Mouse (Mus musculus): ENCODE measurements around the gene Kcnh6. TPM values are rescaled to one million over a fixed set of nuclear protein-coding genes. Genes with fewer than 3 reads are reported as not detected.

Gene Kcnh6
- polyA plus RNA-seq, 1 experiment from 2014 or later, result 0.20 TPM

DNA sequence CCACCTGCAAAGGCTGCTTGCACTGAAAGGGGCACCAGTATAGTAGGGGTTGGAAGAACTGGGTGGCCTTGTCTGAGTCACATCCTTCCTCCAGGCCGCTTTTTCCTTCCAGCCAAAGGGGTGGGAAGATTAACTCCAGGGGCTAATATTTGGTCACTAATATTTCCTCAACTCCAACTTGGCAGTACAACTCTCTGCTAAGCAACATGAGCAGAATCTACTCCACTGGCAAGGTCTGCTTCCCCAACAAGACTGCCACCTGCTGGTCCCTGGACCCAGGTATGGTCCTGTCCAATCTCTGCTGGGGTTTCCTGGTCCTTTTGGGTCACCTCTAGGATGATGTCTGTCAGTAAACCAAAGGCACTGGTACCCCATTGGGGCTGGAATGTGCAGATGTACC is 38.4 kb upstream of the Kcnh6 start:
- no peak overlapping the region for H3K4me3 ChIP-seq (ENCODE audit: control insufficient read depth in 1 of 2, insufficient read depth in 1 of 2, low read depth in 1 of 2, low read length in 2 of 2)
- H3K4me1 ChIP-seq (ENCODE audit: control insufficient read depth in 2 of 2, insufficient read depth in 2 of 2, low read length in 2 of 2), result peaks cover 3 to 10% of the 10 kb centered on the region in 2 experiments; a peak in 3 of 4 replicates
- peaks cover 60% of the 10 kb centered on the region for H3K27me3 ChIP-seq (ENCODE audit: control insufficient read depth, insufficient read depth, low read length)
- no peak overlapping the region for H3K27ac ChIP-seq (replicated peaks in 1 of 2; ENCODE audit: control insufficient read depth in 1 of 2, insufficient read depth in 1 of 2, low read depth in 2 of 2, low read length in 2 of 2)
- ATAC-seq (ENCODE audit: insufficient number of reproducible peaks, insufficient read depth, low FRiP score, low read depth), result no peak
- H3K36me3 ChIP-seq (ENCODE audit: control insufficient read depth, insufficient read depth, low read length), result no peaks in the 10 kb centered on the region
- H3K9ac ChIP-seq (ENCODE audit: low read length), result no peak overlapping the region
- 54% methylated on average over 1 of the region's 1 CpGs for WGBS
- no peak overlapping the region for H3K4me2 ChIP-seq (ENCODE audit: low read length)
- no peaks in the 10 kb centered on the region for H3K9me3 ChIP-seq (ENCODE audit: control insufficient read depth, low read length)

DNA sequence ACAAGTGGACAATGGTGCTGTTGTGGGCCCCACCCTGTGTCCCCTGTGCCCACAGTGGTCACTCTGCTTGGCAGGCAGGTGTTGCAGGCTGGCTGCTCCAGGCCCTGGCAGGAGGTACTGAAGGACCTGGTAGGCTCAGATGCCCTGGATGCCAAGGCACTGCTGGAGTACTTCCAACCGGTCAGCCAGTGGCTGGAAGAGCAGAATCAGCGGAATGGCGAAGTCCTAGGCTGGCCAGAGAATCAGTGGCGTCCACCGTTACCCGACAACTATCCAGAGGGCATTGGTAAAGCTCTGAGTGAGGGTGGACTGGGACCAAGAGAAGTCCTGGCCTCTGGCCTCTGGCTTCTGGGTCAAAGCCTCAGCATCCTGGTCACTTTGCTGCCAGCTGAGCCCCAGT is 33.3 kb upstream of the Kcnh6 start:
- H3K27ac ChIP-seq (replicated peaks in 1 of 2; ENCODE audit: control insufficient read depth in 1 of 2, insufficient read depth in 1 of 2, low read depth in 2 of 2, low read length in 2 of 2), result no peak overlapping the region
- no peaks in the 10 kb centered on the region for H3K9me3 ChIP-seq (ENCODE audit: control insufficient read depth, low read length)
- H3K4me1 ChIP-seq (ENCODE audit: control insufficient read depth in 2 of 2, insufficient read depth in 2 of 2, low read length in 2 of 2), result no peaks in the 10 kb centered on the region
- WGBS, result 89% methylated on average over 6 of the region's 6 CpGs
- H3K36me3 ChIP-seq (ENCODE audit: control insufficient read depth, insufficient read depth, low read length), result no peaks in the 10 kb centered on the region
- no peak for ATAC-seq (ENCODE audit: insufficient number of reproducible peaks, insufficient read depth, low FRiP score, low read depth)
- no peak overlapping the region for H3K9ac ChIP-seq (ENCODE audit: low read length)
- no peak overlapping the region for H3K4me3 ChIP-seq (ENCODE audit: control insufficient read depth in 1 of 2, insufficient read depth in 1 of 2, low read depth in 1 of 2, low read length in 2 of 2)
- peaks cover 23% of the 10 kb centered on the region for H3K27me3 ChIP-seq (ENCODE audit: control insufficient read depth, insufficient read depth, low read length)
- no peak overlapping the region for H3K4me2 ChIP-seq (ENCODE audit: low read length)

DNA sequence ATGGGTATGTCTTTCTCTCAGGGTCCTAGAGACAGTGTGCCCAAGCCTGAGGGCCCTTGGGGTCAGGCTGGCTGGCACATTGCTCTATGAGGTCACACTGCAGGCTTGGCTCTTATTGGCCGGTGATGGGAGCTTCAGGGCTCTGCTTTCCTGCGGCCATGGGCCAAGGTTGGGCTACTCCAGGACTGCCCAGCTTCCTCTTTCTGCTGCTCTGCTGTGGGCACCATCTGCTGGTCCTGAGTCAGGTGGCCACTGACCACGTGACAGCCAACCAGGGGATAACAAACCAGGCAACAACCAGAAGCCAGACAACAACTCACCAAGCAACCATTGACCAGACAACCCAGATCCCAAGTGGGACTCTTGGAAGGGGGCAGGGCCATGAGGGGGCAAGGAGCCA is 32.9 kb upstream of the Kcnh6 start:
- H3K9me3 ChIP-seq (ENCODE audit: control insufficient read depth, low read length), result no peaks in the 10 kb centered on the region
- H3K36me3 ChIP-seq (ENCODE audit: control insufficient read depth, insufficient read depth, low read length), result no peaks in the 10 kb centered on the region
- no peak overlapping the region for H3K4me2 ChIP-seq (ENCODE audit: low read length)
- 70% methylated on average over 3 of the region's 3 CpGs for WGBS
- no peak overlapping the region for H3K9ac ChIP-seq (ENCODE audit: low read length)
- no peak overlapping the region for H3K27ac ChIP-seq (replicated peaks in 1 of 2; ENCODE audit: control insufficient read depth in 1 of 2, insufficient read depth in 1 of 2, low read depth in 2 of 2, low read length in 2 of 2)
- no peak overlapping the region for H3K4me3 ChIP-seq (ENCODE audit: control insufficient read depth in 1 of 2, insufficient read depth in 1 of 2, low read depth in 1 of 2, low read length in 2 of 2)
- no peaks in the 10 kb centered on the region for H3K4me1 ChIP-seq (ENCODE audit: control insufficient read depth in 2 of 2, insufficient read depth in 2 of 2, low read length in 2 of 2)
- ATAC-seq (ENCODE audit: insufficient number of reproducible peaks, insufficient read depth, low FRiP score, low read depth), result no peak
- peaks cover 18% of the 10 kb centered on the region for H3K27me3 ChIP-seq (ENCODE audit: control insufficient read depth, insufficient read depth, low read length)

DNA sequence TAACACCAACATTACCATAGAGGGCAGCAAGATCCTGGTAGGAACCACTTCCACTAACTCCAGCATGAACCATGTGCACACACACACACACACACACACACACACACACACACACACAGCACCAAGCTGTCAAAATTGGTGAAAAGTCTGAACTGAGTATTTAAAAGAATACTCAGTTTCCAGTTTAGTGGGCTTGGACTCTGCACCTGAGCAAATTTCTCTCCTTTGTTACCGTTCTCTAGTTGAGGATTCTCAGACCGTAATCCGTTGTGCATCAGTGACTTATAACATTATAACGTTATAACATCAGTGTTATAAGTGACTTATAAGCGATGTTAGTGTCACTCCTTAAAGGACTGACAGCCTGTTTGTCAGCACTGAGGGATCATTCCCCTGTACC is 32.3 kb upstream of the Kcnh6 start:
- Histone ChIP-seq H3K4me3 (ENCODE audit: control insufficient read depth in 1 of 2, insufficient read depth in 1 of 2, low read depth in 1 of 2, low read length in 2 of 2) (no peak overlapping the region), H3K36me3 (ENCODE audit: control insufficient read depth, insufficient read depth, low read length) (no peaks in the 10 kb centered on the region), H3K4me2 (ENCODE audit: low read length) (no peak overlapping the region), H3K9me3 (ENCODE audit: control insufficient read depth, low read length) (no peaks in the 10 kb centered on the region), H3K9ac (ENCODE audit: low read length) (no peak overlapping the region), H3K27me3 (ENCODE audit: control insufficient read depth, insufficient read depth, low read length) (peaks cover 14% of the 10 kb centered on the region), H3K4me1 (ENCODE audit: control insufficient read depth in 2 of 2, insufficient read depth in 2 of 2, low read length in 2 of 2) (no peaks in the 10 kb centered on the region), H3K27ac (replicated peaks in 1 of 2; ENCODE audit: control insufficient read depth in 1 of 2, insufficient read depth in 1 of 2, low read depth in 2 of 2, low read length in 2 of 2) (no peak overlapping the region)
- ATAC-seq (ENCODE audit: insufficient number of reproducible peaks, insufficient read depth, low FRiP score, low read depth), result no peak
- 82% methylated on average over 5 of the region's 5 CpGs for WGBS

DNA sequence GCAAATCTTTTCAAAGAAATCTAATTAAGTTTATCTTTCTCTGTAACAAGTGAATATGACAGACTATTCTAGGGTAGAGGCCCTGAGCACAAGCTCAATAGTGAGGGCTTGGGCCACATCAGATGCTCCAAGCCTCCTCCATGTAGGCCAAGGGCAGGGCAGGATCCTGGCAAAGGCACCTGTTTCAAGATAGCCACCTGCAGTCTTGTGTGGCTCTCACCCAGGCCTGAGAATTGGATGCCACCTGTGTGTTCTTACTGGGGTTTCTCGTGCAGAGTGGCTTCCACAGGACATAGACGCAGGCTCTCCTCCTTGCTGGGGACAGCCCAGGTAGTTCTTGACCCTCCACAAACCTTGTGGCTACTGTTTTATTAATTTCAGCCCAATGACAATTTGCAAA is 29.7 kb upstream of the Kcnh6 start:
- Histone ChIP-seq H3K9me3 (ENCODE audit: control insufficient read depth, low read length) (no peaks in the 10 kb centered on the region), H3K36me3 (ENCODE audit: control insufficient read depth, insufficient read depth, low read length) (no peaks in the 10 kb centered on the region), H3K4me2 (ENCODE audit: low read length) (no peak overlapping the region), H3K27me3 (ENCODE audit: control insufficient read depth, insufficient read depth, low read length) (peaks cover 6% of the 10 kb centered on the region), H3K9ac (ENCODE audit: low read length) (no peak overlapping the region), H3K4me1 (ENCODE audit: control insufficient read depth in 2 of 2, insufficient read depth in 2 of 2, low read length in 2 of 2) (no peaks in the 10 kb centered on the region), H3K4me3 (ENCODE audit: control insufficient read depth in 1 of 2, insufficient read depth in 1 of 2, low read depth in 1 of 2, low read length in 2 of 2) (no peak overlapping the region), H3K27ac (replicated peaks in 1 of 2; ENCODE audit: control insufficient read depth in 1 of 2, insufficient read depth in 1 of 2, low read depth in 2 of 2, low read length in 2 of 2) (no peak overlapping the region)
- no peak for ATAC-seq (ENCODE audit: insufficient number of reproducible peaks, insufficient read depth, low FRiP score, low read depth)
- 69% methylated on average over 2 of the region's 2 CpGs for WGBS

DNA sequence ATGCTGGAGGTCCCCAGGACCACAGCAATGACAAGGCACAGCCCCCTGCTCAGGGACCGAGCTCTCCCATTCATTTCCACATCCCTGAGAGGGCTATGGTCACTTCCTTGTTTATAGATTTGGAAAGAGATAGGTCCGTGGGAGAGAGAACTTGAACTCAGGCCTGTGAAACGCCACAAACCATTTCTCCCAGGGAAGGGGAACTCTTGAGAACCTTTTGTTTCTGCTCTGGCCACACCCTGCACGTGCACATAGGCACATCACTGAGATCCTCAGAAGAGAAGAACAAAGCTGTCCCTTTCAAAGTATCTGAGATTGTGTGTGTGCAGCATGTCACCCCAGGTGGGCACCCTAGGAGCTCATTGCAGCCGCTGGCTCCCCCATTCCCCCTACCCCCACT is 29.3 kb upstream of the Kcnh6 start:
- no peak for ATAC-seq (ENCODE audit: insufficient number of reproducible peaks, insufficient read depth, low FRiP score, low read depth)
- no peak overlapping the region for H3K27ac ChIP-seq (replicated peaks in 1 of 2; ENCODE audit: control insufficient read depth in 1 of 2, insufficient read depth in 1 of 2, low read depth in 2 of 2, low read length in 2 of 2)
- WGBS, result 56% methylated on average over 5 of the region's 5 CpGs
- no peak overlapping the region for H3K4me3 ChIP-seq (ENCODE audit: control insufficient read depth in 1 of 2, insufficient read depth in 1 of 2, low read depth in 1 of 2, low read length in 2 of 2)
- no peaks in the 10 kb centered on the region for H3K4me1 ChIP-seq (ENCODE audit: control insufficient read depth in 2 of 2, insufficient read depth in 2 of 2, low read length in 2 of 2)
- H3K36me3 ChIP-seq (ENCODE audit: control insufficient read depth, insufficient read depth, low read length), result no peaks in the 10 kb centered on the region
- H3K4me2 ChIP-seq (ENCODE audit: low read length), result no peak overlapping the region
- peaks cover 2% of the 10 kb centered on the region; the same call in 1 of the 2 replicates for H3K27me3 ChIP-seq (ENCODE audit: control insufficient read depth, insufficient read depth, low read length)
- H3K9ac ChIP-seq (ENCODE audit: low read length), result no peak overlapping the region
- no peaks in the 10 kb centered on the region for H3K9me3 ChIP-seq (ENCODE audit: control insufficient read depth, low read length)

DNA sequence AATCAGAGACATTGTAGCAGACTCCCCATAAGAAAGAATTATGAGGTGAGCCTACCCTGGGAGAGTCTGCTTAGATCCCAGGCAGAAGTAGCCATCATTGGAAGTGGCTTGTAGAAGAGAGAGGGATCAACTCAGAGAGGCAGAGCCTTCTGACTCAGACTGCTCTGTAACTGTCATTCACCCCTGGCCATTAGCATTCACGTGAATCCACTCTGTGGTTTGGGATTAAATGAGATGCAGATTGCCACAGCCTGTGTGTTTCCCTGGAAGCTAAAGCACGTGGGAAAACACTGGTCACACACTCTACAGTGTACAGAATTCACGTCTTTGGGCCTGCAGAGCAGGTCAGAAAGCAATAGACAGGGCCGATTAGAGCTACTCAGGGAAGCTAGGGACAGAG is 23.5 kb upstream of the Kcnh6 start:
- no peak overlapping the region for H3K9ac ChIP-seq (ENCODE audit: low read length)
- H3K4me3 ChIP-seq (ENCODE audit: control insufficient read depth in 1 of 2, insufficient read depth in 1 of 2, low read depth in 1 of 2, low read length in 2 of 2), result no peak overlapping the region

DNA sequence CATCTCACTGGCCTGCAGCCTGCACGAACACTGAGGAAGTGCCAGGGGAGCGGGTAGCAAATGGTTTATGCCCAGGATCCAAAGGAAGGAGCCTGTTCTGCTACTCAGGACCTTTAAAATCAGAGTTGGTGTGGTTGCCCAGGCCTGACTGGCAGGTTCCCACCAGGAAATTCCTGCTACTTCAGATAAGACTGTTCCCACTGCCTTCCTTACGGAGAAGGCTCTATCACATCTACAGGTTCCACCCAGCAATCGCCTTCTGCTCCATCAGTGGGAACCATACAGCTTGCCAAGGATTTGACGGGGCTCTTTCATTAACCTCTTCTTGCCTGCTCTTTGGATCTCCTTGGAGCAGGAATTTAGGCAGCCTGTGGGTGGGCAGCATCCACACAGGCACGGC is 20.5 kb upstream of the Kcnh6 start:
- 47% methylated on average over 6 of the region's 6 CpGs for WGBS
- ATAC-seq (ENCODE audit: insufficient number of reproducible peaks, insufficient read depth, low FRiP score, low read depth), result no peak
- H3K27me3 ChIP-seq (ENCODE audit: control insufficient read depth, insufficient read depth, low read length), result no peaks in the 10 kb centered on the region

More for the DNA sequence above, 23.5 kb upstream of the Kcnh6 start:
- H3K4me1 ChIP-seq (ENCODE audit: control insufficient read depth in 2 of 2, insufficient read depth in 2 of 2, low read length in 2 of 2), result peaks cover 3 to 4% of the 10 kb centered on the region in 2 experiments; a peak in 2 of 4 replicates
- ATAC-seq (ENCODE audit: insufficient number of reproducible peaks, insufficient read depth, low FRiP score, low read depth), result no peak
- no peak overlapping the region for H3K4me2 ChIP-seq (ENCODE audit: low read length)
- H3K27ac ChIP-seq (replicated peaks in 1 of 2; ENCODE audit: control insufficient read depth in 1 of 2, insufficient read depth in 1 of 2, low read depth in 2 of 2, low read length in 2 of 2), result no peak overlapping the region
- H3K36me3 ChIP-seq (ENCODE audit: control insufficient read depth, insufficient read depth, low read length), result no peaks in the 10 kb centered on the region
- WGBS, result 58% methylated on average over 4 of the region's 4 CpGs
- no peaks in the 10 kb centered on the region for H3K9me3 ChIP-seq (ENCODE audit: control insufficient read depth, low read length)
- H3K27me3 ChIP-seq (ENCODE audit: control insufficient read depth, insufficient read depth, low read length), result no peaks in the 10 kb centered on the region; the same call in 1 of the 2 replicates

More for the DNA sequence above, 20.5 kb upstream of the Kcnh6 start:
- Histone ChIP-seq H3K36me3 (ENCODE audit: control insufficient read depth, insufficient read depth, low read length) (no peaks in the 10 kb centered on the region), H3K9ac (ENCODE audit: low read length) (no peak overlapping the region), H3K4me1 (ENCODE audit: control insufficient read depth in 2 of 2, insufficient read depth in 2 of 2, low read length in 2 of 2) (peaks cover 3 to 4% of the 10 kb centered on the region in 2 experiments; a peak in 2 of 4 replicates), H3K27ac (replicated peaks in 1 of 2; ENCODE audit: control insufficient read depth in 1 of 2, insufficient read depth in 1 of 2, low read depth in 2 of 2, low read length in 2 of 2) (no peak overlapping the region), H3K4me3 (ENCODE audit: control insufficient read depth in 1 of 2, insufficient read depth in 1 of 2, low read depth in 1 of 2, low read length in 2 of 2) (no peak overlapping the region), H3K9me3 (ENCODE audit: control insufficient read depth, low read length) (no peaks in the 10 kb centered on the region), H3K4me2 (ENCODE audit: low read length) (no peak overlapping the region)
